Mouse (Mus musculus) layer of hippocampus, adult 2 months (tissue): ENCODE measurements around the gene Aoc3. TPM values are rescaled to one million over a fixed set of nuclear protein-coding genes. Genes with fewer than 3 reads are reported as not detected.

Source experiments
- DNase-seq, 2 experiments: peaks; one replicate each; pipeline ENCODE4 v3.0.0; 2022; ENCODE audit warnings: low spot score in 2 of 2
- H3K27ac ChIP-seq: fragments of 200-600 bp; 2 replicates; pipeline ENCODE4 v1.8.1; 2022
- H3K4me3 ChIP-seq: fragments of 200-600 bp; 2 replicates; pipeline ENCODE4 v1.8.1; 2022; ENCODE audit warnings: mild to moderate bottlenecking
- CTCF ChIP-seq: fragments of 200-600 bp; conservative IDR thresholded peaks from 2 replicates; pipeline ENCODE4 v1.8.1; 2022; ENCODE audit warnings: antibody characterized with exemption, mild to moderate bottlenecking, moderate library complexity
- long read RNA-seq, 2 experiments: library from polyadenylated mRNA; stranded (forward); transcript quantifications; one replicate each; pipeline ENCODE4 v2.0.0; 2021; ENCODE audit warnings: borderline mapping rate in 2 of 2
- total RNA-seq, 2 experiments: library from RNA; stranded (reverse); gene quantifications; 2 replicates each; pipeline ENCODE4 v1.2.3; 2021

Gene Aoc3
- total RNA-seq, result under 1 TPM; 0.64 to 0.74 TPM
- long read RNA-seq, experiment 1, full-length matches to known transcripts, result 1 of 1 reads
- long read RNA-seq, experiment 1, partial matches to known transcripts, result 0 of 1 reads
- long read RNA-seq, experiment 1, other reads (novel, unspliced or antisense), result 0 of 1 reads
- long read RNA-seq, experiment 2, full-length matches to known transcripts, result 2 of 2 reads
- long read RNA-seq, experiment 2, partial matches to known transcripts, result 0 of 2 reads
- long read RNA-seq, experiment 2, other reads (novel, unspliced or antisense), result 0 of 2 reads

DNA sequence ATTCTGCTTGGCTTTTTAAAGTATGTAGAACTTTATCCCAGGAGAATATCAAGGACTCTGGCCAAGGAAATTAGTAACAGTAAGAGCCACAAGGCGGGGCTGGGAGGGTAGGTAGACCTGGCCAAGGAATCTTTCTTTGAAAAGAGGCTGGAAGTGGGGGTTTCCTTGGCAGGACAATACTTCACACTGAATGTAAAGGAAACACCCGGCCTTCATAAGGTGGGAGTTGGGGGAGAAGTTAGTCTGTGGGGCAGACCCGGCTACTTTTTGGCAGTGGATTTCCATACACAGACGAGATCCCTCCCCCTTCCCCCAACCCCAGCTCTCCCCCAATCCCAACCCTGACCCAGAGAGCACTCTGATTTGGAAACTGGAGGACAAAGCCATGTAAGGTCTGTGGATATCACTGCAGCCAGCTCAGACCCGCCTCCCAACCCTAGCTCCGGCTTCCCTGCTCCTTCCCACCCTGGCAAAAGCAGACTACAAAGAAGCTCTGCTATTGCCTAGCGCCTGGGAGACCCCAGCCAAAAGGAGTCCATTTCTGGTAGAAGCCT lies at the start of gene Aoc3:
TSS of gene Aoc3 (plus strand) at position 235 of the 554 bp plus-strand sequence.
- no peak within 1 kb of the TSS for H3K27ac ChIP-seq
- no peak for TF ChIP-seq CTCF

GRCm38 (mm10) chr11:101280837-101281236 lies 49.6 kb upstream of the Aoc3 start:
- Histone ChIP-seq H3K4me3 (no peak overlapping the region), H3K27ac (no peak overlapping the region)
- DNase-seq, result no peak
- TF ChIP-seq CTCF, result no peak

More for the DNA sequence above, at the start of gene Aoc3:
- no peak within 1 kb of the TSS for H3K4me3 ChIP-seq
- DNase-seq, result no peak

DNA sequence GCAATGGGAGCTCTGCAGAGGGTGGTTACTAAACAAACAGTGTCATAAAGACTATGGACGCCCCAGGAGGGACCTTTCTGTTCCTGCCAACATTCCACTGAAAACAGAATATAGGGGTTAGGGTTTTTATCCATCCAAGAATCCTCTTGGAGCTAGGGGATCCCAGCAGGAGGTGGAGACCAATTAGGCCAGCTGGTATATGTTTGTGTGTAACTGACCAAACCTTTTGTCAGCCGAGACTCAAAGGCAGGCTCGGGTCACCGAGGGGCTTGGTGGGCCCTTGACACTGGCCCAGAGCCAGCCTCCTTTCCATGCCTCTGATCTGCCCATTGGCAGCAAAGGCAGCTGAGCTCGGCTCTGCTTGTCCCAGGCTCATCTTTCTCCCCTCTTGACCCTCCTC lies 47.5 kb upstream of the Aoc3 start:
- no peak for TF ChIP-seq CTCF
- no peak for DNase-seq
- no peak overlapping the region for H3K4me3 ChIP-seq
- H3K27ac ChIP-seq, result no peak overlapping the region

GRCm38 (mm10) chr11:101283805-101284204 lies 46.6 kb upstream of the Aoc3 start:
- H3K4me3 ChIP-seq, result no peak overlapping the region
- TF ChIP-seq CTCF, result no peak
- no peak overlapping the region for H3K27ac ChIP-seq
- DNase-seq, result no peak

DNA sequence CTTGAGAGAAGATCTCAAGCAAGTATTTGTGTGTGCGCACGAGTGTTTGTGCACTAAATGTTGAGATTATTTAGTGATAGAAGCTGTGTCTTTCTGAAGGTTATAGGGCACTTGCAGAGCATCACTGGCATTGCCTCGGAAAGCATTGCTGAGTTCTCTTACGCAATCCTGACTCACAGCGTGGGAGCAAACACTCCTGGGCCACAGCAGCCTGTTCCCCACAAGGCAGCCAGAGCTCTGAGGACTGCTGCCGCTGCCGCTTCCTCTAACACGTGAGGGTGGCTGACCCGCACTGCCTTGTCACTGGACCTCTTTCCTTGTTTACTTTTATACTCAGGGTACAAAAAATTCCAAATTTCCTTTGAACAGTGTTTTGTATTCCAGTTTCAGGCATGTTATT lies 43.1 kb upstream of the Aoc3 start:
- Histone ChIP-seq H3K4me3 (no peak overlapping the region), H3K27ac (peak overlapping the region; percentile 65)
- no peak for TF ChIP-seq CTCF
- DNase-seq, result peak in 1 of 2 experiments; percentile 45

DNA sequence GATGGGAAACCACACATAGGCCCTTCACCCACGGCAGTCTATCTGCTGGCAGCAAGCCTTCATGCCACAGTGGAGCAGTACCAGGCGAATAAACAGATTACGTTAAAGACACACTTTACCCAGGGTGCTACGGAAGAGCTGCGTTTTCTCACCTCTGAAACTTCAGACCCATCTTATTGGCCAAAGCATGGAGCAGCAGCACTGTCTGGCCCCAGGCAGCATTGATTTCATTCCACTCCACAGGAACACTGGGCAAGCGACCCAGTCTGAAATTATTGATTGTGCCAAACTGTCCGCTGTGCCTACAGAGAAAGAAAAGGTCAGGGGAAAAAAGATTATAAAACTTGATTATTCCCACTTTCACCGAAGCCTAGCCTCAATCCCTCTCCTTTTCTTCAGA lies 39.2 kb upstream of the Aoc3 start:
- no peak overlapping the region for H3K4me3 ChIP-seq
- no peak for DNase-seq
- no peak for TF ChIP-seq CTCF
- no peak overlapping the region for H3K27ac ChIP-seq

DNA sequence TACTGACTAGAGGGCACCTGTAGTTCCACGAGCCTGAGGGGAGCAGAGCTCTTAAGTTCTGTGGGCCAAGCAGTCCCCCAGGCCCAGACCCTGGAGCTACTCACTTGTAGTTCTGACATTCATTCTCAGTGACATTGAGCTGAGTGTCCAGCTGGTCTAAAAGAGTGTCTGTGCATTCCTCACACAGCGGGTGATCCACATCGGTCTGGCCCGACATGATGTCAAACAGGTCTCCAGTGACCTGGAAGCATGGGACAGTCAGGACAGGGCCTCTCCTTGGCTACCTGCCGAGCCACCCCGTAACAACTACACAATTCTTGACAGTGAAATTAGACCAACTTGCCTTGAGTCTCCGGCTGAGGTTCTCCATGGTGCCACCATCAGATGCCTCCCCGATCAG lies 35.2 kb upstream of the Aoc3 start:
- DNase-seq, result no peak
- Histone ChIP-seq H3K27ac (no peak overlapping the region), H3K4me3 (no peak overlapping the region)
- TF ChIP-seq CTCF, result no peak

GRCm38 (mm10) chr11:101300881-101301280 lies 29.5 kb upstream of the Aoc3 start:
- DNase-seq, result no peak
- no peak overlapping the region for H3K27ac ChIP-seq
- peak overlapping the region; percentile 98 for H3K4me3 ChIP-seq
- TF ChIP-seq CTCF, result peak; percentile 35

- TF ChIP-seq CTCF, result no peak
- Histone ChIP-seq H3K27ac (peak overlapping the region; percentile 82), H3K4me3 (peak overlapping the region; percentile 98)
- DNase-seq, result no peak
These were observed 29.0 kb upstream of the Aoc3 start for GRCm38 (mm10) chr11:101301299-101302003.

- peak within 1 kb of the TSS; percentile 82 for H3K27ac ChIP-seq
These were observed 28.2 kb upstream of the Aoc3 start, which contains the start of gene Becn1 for GRCm38 (mm10) chr11:101302004-101302798. TSS of gene Becn1 (minus strand) at chr11:101302286.

DNA sequence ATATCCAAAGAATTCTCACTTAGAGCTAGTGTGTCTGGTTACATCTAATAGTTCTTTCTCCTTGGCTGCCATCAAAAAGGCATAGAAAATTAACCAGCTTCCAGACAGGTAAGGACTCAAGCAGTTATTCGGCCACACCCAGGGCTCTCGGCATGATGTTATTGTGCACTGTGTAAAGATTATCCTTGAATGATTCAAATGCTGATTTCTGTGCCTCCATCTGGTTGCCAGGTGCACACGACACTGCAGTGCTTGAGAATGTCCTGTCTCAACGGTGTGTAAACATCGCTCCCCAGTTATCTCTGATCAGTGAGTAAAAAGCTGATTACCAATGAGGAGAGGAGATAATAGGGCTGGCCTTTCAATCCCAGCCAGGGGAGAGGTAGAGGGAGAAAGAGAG lies 22.7 kb upstream of the Aoc3 start:
- no peak overlapping the region for H3K4me3 ChIP-seq
- no peak overlapping the region for H3K27ac ChIP-seq
- TF ChIP-seq CTCF, result no peak
- no peak for DNase-seq

More at GRCm38 (mm10) chr11:101302004-101302798, 28.2 kb upstream of the Aoc3 start, which contains the start of gene Becn1:
- peak within 1 kb of the TSS; percentile 98 for H3K4me3 ChIP-seq
- peak; percentile 99 for TF ChIP-seq CTCF
- peak; percentile 95 to 100 for DNase-seq

DNA sequence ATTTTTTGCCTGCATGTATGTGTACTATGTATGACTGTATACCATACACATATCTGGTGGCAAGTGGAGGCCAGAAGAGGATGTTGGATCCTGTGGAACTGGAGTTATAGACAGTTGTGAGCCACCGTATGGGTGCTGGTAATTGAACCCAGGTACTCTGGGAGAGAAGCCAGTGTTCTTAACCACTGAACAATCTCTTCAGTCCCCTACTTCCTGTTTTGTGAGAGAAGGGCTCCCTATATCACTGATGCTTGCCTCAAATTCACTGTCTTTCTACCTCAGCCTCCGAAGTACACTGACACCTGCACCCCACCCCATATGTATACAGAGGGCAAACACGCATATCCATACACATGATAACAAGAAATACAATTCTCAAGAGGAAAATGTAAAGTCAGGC lies 19.3 kb upstream of the Aoc3 start:
- DNase-seq, result no peak
- H3K27ac ChIP-seq, result no peak overlapping the region
- no peak overlapping the region for H3K4me3 ChIP-seq
- TF ChIP-seq CTCF, result no peak

- Histone ChIP-seq H3K27ac (no peak overlapping the region), H3K4me3 (no peak overlapping the region)
- TF ChIP-seq CTCF, result no peak
- DNase-seq, result no peak
These were observed 18.3 kb upstream of the Aoc3 start for GRCm38 (mm10) chr11:101312150-101312549.
